Mouse (Mus musculus) cerebellum, postnatal 36 days (tissue): ENCODE measurements at regions not wholly inside any gene's neighbourhood (a gene's known extent, or its start where the extent isn't known, plus 50 kb on each side); places are given as distances from the start of the nearest gene placed in this dataset.

Source experiments
- DNase-seq, 2 experiments: peaks; one replicate each; pipeline ENCODE4 v3.0.0; 2021 to 2022; ENCODE audit warnings: mixed read lengths in 2 of 2

GRCm38 (mm10) chr14:105402556-105402955, 144.2 kb downstream of the Ndfip2 start:
- DNase-seq: no peak

- DNase-seq: peak; percentile 71 to 82
Measured at GRCm38 (mm10) chr14:105397467-105397866, 139.1 kb downstream of the Ndfip2 start.

DNA sequence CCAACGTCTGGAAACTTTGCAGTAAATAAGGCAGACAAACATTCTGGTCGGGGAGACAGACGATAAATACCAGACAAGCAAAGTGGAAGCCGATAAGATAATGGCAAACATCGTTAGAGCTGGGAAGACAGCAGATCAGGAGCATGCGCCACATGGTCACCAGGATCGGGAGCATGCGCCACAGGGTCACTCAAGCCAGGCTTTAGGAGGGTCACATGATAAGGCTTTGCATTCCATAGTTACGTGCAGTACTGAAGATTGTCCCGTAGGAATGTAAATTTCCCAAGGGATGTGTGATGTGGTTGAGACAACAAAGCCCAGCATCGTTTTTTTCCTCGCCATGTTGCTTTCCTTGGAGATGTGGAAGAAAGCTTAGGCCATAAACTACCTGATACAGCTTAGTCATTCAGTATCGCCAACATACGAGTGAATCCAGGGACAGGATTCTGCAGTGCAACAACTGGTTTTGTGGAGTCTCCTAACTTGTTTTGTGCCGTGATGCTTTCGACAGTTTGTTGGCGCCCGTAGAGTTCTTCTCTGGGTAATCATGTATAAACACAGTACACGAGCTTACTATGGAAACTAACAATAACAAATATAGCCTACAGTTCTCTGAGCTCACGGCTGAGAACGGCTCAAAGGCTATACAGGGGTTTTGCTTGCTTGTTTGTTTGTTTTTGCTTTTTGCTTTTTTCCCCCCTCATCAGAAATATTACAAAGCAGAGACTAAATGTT, 133.9 kb downstream of the Ndfip2 start:
- no peak for DNase-seq

GRCm38 (mm10) chr14:105391430-105391829, 133.1 kb downstream of the Ndfip2 start:
- no peak for DNase-seq

- no peak for DNase-seq
Measured at GRCm38 (mm10) chr14:105385119-105385518, 126.7 kb downstream of the Ndfip2 start.

GRCm38 (mm10) chr14:105383382-105383781, 125.0 kb downstream of the Ndfip2 start:
- no peak for DNase-seq

- no peak for DNase-seq
Measured at GRCm38 (mm10) chr14:105380101-105380500, 121.7 kb downstream of the Ndfip2 start.

DNA sequence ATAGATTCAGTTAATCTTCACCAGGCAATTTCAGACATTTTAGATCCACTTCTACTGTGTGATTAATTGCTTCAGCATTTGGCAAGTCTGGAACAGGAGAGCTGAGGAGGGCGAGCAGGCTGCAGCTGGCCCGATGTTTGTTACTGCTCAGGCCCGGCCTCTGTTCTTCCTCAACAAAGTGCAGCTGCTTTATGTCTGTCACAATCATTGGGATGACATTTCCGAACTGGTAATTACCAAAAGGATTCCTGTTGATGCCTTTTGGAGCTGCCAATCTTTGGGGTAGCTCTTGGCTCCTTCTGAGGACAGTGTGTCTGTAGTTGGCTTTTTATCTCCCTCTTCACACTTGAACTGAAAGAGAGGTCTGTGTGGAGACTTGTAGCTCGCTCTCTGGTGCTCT, 119.4 kb downstream of the Ndfip2 start:
- DNase-seq: no peak

- no peak for DNase-seq
Measured at GRCm38 (mm10) chr14:105377035-105377621, 118.8 kb downstream of the Ndfip2 start.

GRCm38 (mm10) chr14:105369637-105370435, 111.5 kb downstream of the Ndfip2 start:
- DNase-seq: no peak

DNA sequence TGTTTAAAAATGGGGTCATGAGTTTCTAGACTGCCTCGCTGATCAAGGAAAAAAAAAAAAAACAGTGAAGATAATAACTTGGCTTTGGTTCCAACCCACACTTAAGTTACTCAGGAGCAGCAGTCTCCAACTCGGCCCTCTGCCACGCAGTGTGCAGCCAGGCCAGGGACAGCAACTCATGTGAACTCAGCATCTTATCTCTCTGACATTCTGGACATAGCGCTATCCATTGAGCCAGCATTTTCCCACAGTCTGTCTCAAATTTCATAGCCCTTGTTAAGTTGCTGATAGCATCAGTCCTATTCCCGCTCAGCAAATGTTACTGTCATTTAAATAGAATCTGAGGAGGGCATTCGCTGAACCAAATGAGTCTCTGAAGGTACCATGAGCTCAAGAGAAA, 102.2 kb downstream of the Ndfip2 start:
- no peak for DNase-seq

GRCm38 (mm10) chr14:105359829-105360228, 101.5 kb downstream of the Ndfip2 start:
- DNase-seq: no peak
